Comparison of ENCODE assay signal across 8 mouse cellular contexts in the genomic region with DNA sequence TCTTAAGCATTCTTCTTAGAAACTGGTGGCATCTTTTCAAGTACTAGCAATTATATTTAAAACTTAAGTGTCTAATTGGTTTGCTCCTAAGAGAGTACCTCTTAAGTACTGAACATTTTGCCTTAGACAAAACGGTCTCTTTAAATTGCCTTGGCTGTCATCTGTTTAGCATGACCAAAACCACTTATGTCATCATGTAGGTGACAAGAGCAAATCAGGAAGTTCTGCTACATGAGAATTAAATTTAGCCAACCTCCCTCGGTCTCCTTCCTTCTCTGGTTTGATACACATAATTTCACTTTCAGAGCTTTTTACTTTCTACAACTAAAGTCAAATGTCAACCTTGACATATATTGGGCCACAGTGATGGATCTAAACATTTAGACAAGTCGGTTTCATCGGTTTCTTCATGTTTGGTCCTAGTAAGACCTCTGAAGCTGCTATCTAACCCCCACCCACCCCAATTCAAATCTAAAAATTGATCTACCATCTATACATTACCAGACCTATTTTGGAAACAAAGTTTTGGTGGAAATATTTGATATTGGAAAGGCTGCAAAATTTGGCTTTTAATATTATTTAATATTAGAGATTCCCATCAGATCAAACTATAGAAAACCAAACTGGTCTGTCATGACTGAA. TPM values are rescaled to one million over a fixed set of nuclear protein-coding genes. Genes with fewer than 3 reads are reported as not detected.
DNase-seq lines count a peak whose midpoint lies in the region; ATAC-seq lines count a peak whose summit lies in the region.

No protein-coding gene starts in this region.

- peak overlapping the region; percentile 100 for H3K4me3 ChIP-seq in erythroblast, embryonic 14.5 days (replicated peaks)
- peak overlapping the region; percentile 72 for H3K4me3 ChIP-seq in forebrain, embryonic 16.5 days (replicated peaks; ENCODE audit: low read length)
- peak overlapping the region; percentile 72 for H3K4me3 ChIP-seq in macrophage (ENCODE audit: inconsistent target)

- no peak overlapping the region for H3K27ac ChIP-seq in forebrain, embryonic 16.5 days (ENCODE audit: low read length)
- H3K27ac ChIP-seq in macrophage, result peak overlapping the region; percentile 79

- H3K4me1 ChIP-seq in erythroblast, embryonic 14.5 days (ENCODE audit: control insufficient read depth), result peaks cover 32% of the 10 kb centered on the region
- peaks cover 46% of the 10 kb centered on the region for H3K4me1 ChIP-seq in forebrain, embryonic 16.5 days (replicated peaks; ENCODE audit: control insufficient read depth, insufficient read depth, low read length)

- ATAC-seq in erythroblast, adult 5-6 weeks (replicated peaks; ENCODE audit: low FRiP score, poor library complexity, severe bottlenecking), result no peak
- no peak for ATAC-seq in forebrain, embryonic 16.5 days

- H3K27me3 ChIP-seq in erythroblast, embryonic 14.5 days (ENCODE audit: control insufficient read depth), result no peaks in the 10 kb centered on the region
- no peaks in the 10 kb centered on the region for H3K27me3 ChIP-seq in forebrain, embryonic 16.5 days (replicated peaks; ENCODE audit: control insufficient read depth, insufficient read depth, low read length)

- H3K9ac ChIP-seq in forebrain, embryonic 16.5 days (replicated peaks; ENCODE audit: low read depth, low read length), result peak overlapping the region; percentile 87

- DNase-seq in CD4-positive helper T cell, adult 2 months (ENCODE audit: low read depth, low spot score), result peak; percentile 53
- DNase-seq in cerebellum, adult 9-10 months, result no peak
- no peak for DNase-seq in layer of hippocampus, postnatal 14 days (ENCODE audit: low spot score in 2 of 2)
- no peak for DNase-seq in adrenal gland, adult 18-20 months (ENCODE audit: low spot score in 2 of 2)

- WGBS in forebrain, embryonic 16.5 days, result 63% methylated on average over 4 of the region's 4 CpGs
- 24% methylated on average over 4 of the region's 4 CpGs for WGBS in macrophage (ENCODE audit: missing documents)

- no peaks in the 10 kb centered on the region for H3K9me3 ChIP-seq in erythroblast, embryonic 14.5 days (ENCODE audit: control insufficient read depth, low read length)
- no peaks in the 10 kb centered on the region for H3K9me3 ChIP-seq in forebrain, embryonic 16.5 days (ENCODE audit: control insufficient read depth, low read length)

- peak overlapping the region; percentile 54 for H3K4me2 ChIP-seq in forebrain, embryonic 16.5 days (ENCODE audit: low read length)

- H3K79me2 ChIP-seq in macrophage (ENCODE audit: inconsistent target), result peaks cover 37% of the 10 kb centered on the region

- peaks cover 22% of the 10 kb centered on the region for H3K36me3 ChIP-seq in erythroblast, embryonic 14.5 days (ENCODE audit: control insufficient read depth)
- no peaks in the 10 kb centered on the region for H3K36me3 ChIP-seq in forebrain, embryonic 16.5 days (ENCODE audit: control insufficient read depth, insufficient read depth)
- H3K36me3 ChIP-seq in macrophage (ENCODE audit: inconsistent target), result no peaks in the 10 kb centered on the region

RNA-seq across cellular contexts. Expression of gene Ier5, which starts 2.7 kb away (rescaled TPM):
- 7.6 and 7.7 TPM in 2 replicates for polyA plus RNA-seq in erythroblast, embryonic 14.5 days (2012)
- 7.5 and 9.0 TPM in 2 replicates for total RNA-seq in erythroblast, adult 5-6 weeks (2015; ENCODE audit: low replicate concordance)
- 7.6 and 9.8 TPM in 2 replicates for total RNA-seq in erythroblast, adult 5-6 weeks (2017; ENCODE audit: low replicate concordance)
- polyA plus RNA-seq in forebrain, embryonic 16.5 days (2015; fragmentation: Nextera tagmentation; extraction: Ambion mirVana), result 9.3 and 12.6 TPM in 2 replicates
- total RNA-seq in macrophage (2018; cell fraction: chromatin; rRNA removed), result 100 to 1,000 TPM in 15 of 26 experiments, 10 to 100 TPM in 11; 37.6 to 232 (median 114) TPM
- total RNA-seq in macrophage (2018; cell fraction: cytosol; rRNA removed), result 100 to 1,000 TPM in 16 of 26 experiments, 10 to 100 TPM in 10; 68.0 to 298 (median 132) TPM
- 100 to 1,000 TPM in 22 of 26 experiments, 10 to 100 TPM in 4; 58.9 to 356 (median 241) TPM for total RNA-seq in macrophage (2018; cell fraction: nucleus; rRNA removed)
- polyA plus RNA-seq in macrophage (2018), result 24.7 to 56.1 TPM (median 49.7 TPM) in 3 replicates
- total RNA-seq in layer of hippocampus, postnatal 14 days (2021), result 10 to 100 TPM; 17.9 to 19.8 TPM
- total RNA-seq in adrenal gland, adult 18-20 months (2021), result 10 to 100 TPM in 1 of 2 experiments, 1 to 10 TPM in 1; 9.4 to 15.5 TPM

RNA-seq across cellular contexts. Expression of gene Mr1, which starts 49.9 kb away (rescaled TPM):
- polyA plus RNA-seq in erythroblast, embryonic 14.5 days (2012), result not detected in 2 replicates
- 1.3 and 2.3 TPM in 2 replicates for total RNA-seq in erythroblast, adult 5-6 weeks (2015; ENCODE audit: low replicate concordance)
- 0.34 and 1.4 TPM in 2 replicates for total RNA-seq in erythroblast, adult 5-6 weeks (2017; ENCODE audit: low replicate concordance)
- 0.92 and 1.5 TPM in 2 replicates for polyA plus RNA-seq in forebrain, embryonic 16.5 days (2015; fragmentation: Nextera tagmentation; extraction: Ambion mirVana)
- total RNA-seq in macrophage (2018; cell fraction: chromatin; rRNA removed), result 10 to 100 TPM in 7 of 26 experiments, 1 to 10 TPM in 16, under 1 TPM in 3; 0.58 to 18.6 (median 4.8) TPM
- total RNA-seq in macrophage (2018; cell fraction: cytosol; rRNA removed), result 10 to 100 TPM; 15.6 to 30.1 (median 23.0) TPM
- total RNA-seq in macrophage (2018; cell fraction: nucleus; rRNA removed), result 10 to 100 TPM in 19 of 26 experiments, 1 to 10 TPM in 7; 2.9 to 43.4 (median 14.7) TPM
- 15.5 to 37.2 TPM (median 30.0 TPM) in 3 replicates for polyA plus RNA-seq in macrophage (2018)
- total RNA-seq in layer of hippocampus, postnatal 14 days (2021), result 1 to 10 TPM; 3.3 to 4.1 TPM
- total RNA-seq in adrenal gland, adult 18-20 months (2021), result 10 to 100 TPM; 24.9 to 32.1 TPM

Comparison
In these comparisons a context has a peak if more than half of its experiments do, and no peak if none do; other contexts are left out.
1. RNA of gene Mr1, which starts 49.9 kb away (total RNA-seq): 24.9 to 32.1 TPM in adrenal gland, adult 18-20 months; 3.3 to 4.1 TPM in layer of hippocampus, postnatal 14 days and 0.34 to 2.3 TPM in erythroblast, adult 5-6 weeks; every median in the first group is over 4 times any median in the second.
2. Peak in every context shown above with its lines, with median percentiles within 50 percentile points of each other: H3K4me3 ChIP-seq.